Mouse (Mus musculus) lung, adult 2 months (tissue): ENCODE measurements at regions not wholly inside any gene's neighbourhood (a gene's known extent, or its start where the extent isn't known, plus 50 kb on each side); places are given as distances from the start of the nearest gene placed in this dataset.

Experiments used
- CTCF ChIP-seq: fragments of 200-500 bp; IDR thresholded peaks from 2 replicates; pipeline ENCODE4 v1.5.1; 2011; ENCODE audit warnings: mild to moderate bottlenecking, low read length, control low read depth; ENCODE audit not compliant: insufficient read depth
- POLR2A ChIP-seq: fragments of 200-500 bp; IDR thresholded peaks from 2 replicates; pipeline ENCODE4 v1.6.1; 2011; ENCODE audit warnings: low read depth, mild to moderate bottlenecking, control low read depth, low read length, borderline replicate concordance; ENCODE audit errors: extremely low read depth

GRCm38 (mm10) chr6:51678743-51679142 is 155.0 kb downstream of the Snx10 start:
- TF ChIP-seq CTCF (no peak), POLR2A (no peak)
